Mouse (Mus musculus): Measurements from ENCODE around the gene Thbs3. TPM values are rescaled to one million over a fixed set of nuclear protein-coding genes. Genes with fewer than 3 reads are reported as not detected.
A peak's percentile ranks its signal among the peaks of the same experiment; 100 is the strongest.

Gene Thbs3
- total RNA-seq, 2 experiments from 2014 or later = 2.8 to 5.8 TPM

DNA sequence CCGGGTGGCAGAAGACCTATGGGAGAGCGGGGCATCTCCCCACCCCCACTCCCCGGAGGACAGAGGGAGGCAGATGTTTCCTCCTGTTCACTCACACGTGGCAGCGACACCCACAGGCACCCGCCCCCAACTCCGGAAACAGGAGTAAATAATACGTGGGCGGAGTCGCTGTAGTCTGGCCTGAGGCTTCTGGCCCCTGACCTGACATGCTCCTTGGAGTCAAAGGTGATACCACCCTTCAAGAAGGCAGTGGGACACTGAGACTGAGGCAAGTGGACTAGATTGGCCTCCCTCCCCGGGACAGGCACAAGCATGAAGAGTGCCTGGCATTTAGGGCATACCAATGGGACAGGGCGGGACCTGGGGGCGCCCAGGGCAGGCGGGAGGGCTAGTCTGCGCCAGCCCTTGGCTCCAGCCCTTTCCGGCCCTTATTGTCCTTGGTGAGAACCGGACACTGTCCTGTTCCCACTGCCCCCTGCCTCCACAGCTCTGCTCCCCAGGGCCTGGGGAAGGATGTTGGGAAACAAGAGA lies 36.5 kb downstream of the Thbs3 start:
- peak; percentile 80 to 91 for DNase-seq

DNA sequence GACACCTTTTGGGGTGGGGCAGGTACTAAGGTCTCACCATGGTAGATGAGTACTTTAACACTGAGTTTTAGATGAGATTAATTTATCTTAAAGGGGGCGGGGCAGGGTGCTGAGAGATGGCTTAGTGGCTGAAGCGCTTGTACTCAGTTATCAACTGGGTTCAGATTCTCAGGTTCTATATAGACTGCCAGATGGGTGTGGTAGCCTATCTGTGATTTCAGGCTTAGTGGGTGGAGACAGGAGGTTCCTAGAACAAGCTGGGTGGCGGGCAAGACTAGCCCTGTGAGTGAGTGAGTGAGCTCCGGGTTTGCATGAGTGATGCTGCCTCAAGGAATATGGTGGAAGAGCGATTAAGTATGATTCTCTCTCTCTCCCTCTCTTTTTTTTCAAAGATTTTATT lies 40.0 kb downstream of the Thbs3 start:
- DNase-seq = no peak

DNA sequence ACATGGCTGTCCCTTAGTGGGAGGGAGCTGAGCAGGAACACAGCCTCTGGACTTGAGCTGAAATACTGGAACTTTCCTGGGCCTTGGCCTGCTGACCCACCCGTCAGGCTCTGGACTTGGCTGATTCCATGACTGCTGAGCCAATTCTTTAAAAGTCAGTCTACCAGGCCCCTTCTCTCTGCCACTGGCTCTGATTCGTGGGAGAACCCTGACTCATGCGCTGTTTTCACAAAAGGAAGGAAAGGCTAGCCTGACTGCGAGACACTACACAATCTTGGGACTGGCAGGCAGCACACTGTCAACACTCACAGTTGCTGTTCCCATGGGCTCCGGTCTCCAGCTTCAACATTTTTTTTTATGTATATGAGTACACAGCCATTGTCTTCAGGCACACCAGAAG lies 41.2 kb downstream of the Thbs3 start:
- peak in 1 of 2 experiments; percentile 66 for DNase-seq

DNA sequence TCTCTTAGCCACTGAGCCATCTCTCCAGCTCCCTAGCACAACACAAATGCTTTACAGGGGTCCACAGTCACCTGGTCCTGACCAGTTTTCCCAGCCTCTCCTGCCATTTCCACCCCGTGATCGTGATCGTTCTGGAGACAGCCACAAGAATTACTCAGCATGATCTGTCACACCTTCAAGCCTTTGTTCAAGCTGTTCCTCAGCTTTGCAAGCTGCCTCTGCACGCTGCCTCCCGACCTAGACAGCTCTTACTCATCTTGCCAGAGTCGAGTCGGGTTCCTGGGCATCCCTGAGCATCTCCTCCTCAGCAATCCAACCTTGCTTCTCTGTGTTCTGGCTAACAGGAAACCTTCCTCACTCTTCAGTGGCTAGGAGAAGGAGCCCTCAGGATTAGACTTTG lies 44.1 kb downstream of the Thbs3 start, which contains the start of gene Dpm3:
Dpm3 (plus strand) TSS at position 283 of the 400 bp plus-strand sequence.
- no peak for DNase-seq

DNA sequence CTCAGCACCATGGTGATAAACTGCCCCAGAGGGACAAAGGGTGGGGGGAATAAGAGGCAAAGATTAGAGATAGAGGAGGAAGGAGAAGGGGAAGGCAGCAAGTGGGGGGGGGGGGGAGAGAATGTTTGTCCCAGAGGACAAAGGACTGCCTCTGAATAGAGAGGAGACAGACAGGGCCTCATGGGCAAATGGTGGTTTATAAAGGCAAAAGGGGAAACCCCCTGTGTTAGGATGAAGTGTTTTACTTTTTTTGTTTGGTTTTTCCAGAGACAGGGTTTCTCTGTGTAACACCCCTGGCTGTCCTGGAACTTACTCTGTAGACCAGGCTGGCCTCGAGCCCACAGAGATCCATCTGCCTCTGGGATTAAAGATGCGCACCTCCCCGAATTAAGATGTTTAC lies 45.2 kb downstream of the Thbs3 start:
- no peak for DNase-seq

DNA sequence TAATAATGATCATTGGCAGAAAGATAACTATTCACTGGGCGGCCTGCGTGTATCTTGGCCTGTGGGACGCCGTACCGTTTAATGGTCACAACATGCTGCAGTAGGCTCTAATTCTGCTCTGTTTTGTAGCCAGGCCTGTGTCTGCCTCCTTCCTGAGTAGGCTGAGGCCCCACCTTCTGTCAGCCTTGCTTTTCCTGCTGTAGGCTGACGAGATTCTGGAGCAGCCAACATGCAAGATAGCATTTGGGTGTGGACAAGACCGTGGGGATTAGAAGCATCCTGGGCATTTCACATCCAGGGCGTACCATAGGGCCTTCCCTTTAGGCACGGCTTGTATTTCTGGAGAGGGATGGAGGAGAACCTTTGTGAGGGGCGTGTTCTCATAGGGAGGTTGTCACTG lies 47.4 kb downstream of the Thbs3 start:
- peak; percentile 55 to 82 for DNase-seq

DNA sequence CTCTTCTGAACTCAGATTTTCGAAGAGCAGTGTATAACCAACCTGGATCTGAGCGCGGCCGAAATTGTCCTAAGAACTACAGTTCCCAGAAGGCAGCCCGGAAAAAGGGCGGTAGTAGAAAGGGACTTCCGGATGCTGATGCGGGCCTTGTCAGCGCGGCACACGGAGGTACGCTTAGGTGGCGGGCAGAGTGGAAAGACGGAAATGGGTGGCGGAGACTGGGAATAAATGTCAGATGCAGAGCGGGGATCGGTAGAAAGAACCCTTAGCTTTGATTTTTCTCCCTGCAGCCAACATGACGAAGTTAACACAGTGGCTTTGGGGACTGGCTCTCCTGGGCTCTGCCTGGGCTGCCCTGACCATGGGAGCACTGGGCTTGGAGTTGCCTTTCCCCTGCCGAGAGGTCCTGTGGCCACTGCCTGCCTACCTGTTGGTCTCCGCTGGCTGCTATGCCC lies 51.5 kb downstream of the Thbs3 start:
- DNase-seq = peak; percentile 87 to 88

DNA sequence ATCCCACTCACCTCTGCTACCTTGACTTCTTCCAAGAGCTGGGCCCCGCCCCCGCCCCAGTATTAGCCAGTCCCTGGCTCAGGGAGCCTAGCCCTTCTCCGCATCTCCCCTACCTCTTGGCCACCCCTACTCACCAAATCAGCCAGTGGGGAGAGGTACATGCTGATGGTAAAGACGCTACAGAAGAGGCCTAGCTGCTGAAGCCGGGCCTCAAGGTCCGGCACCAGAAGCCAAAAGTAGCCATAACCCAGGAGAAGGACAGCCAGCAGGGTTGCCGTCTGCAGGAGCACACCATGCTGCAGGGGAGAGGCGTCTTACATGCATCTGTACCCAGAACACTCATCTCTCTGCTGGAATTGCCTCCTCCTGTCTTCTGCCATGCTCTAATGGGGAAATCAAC lies 53.9 kb downstream of the Thbs3 start:
- no peak for DNase-seq

DNA sequence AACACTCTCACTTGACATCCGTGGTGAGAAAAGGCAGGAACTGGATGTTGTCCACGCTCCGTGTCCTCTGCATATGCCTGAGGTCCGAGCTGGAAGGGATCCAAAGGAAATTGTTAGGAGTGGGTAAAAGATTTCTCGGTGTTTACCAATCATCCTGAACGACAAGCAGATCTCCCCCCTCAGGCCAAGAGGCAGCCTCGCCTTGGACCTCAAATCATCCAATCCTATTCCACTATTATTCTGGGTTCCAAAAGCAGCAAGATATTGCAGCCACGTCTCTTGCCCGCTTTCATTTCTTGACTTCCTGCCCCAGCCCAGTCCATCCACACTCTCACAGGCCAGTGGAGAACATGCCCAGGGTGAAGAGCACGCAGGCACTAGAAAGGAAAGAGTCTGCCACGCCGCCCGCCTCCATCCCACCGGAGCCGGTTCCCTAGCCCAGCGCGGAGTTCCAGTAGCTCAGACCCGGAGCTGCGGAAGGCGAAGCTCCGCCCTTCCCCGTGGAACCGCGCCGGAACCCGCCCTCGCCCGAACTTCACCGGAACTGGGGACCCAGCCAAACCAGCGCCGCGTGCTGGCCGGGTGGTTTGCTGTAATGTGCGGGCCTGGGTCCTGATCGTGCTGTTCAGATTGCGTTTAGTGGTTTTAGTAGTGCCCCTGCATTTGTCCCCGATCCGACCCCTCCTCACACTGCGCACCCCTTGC lies 55.2 kb downstream of the Thbs3 start, which contains the start of gene Slc50a1:
Slc50a1 (minus strand) TSS at position 520 of the 705 bp plus-strand sequence.
- DNase-seq = peak; percentile 94

DNA sequence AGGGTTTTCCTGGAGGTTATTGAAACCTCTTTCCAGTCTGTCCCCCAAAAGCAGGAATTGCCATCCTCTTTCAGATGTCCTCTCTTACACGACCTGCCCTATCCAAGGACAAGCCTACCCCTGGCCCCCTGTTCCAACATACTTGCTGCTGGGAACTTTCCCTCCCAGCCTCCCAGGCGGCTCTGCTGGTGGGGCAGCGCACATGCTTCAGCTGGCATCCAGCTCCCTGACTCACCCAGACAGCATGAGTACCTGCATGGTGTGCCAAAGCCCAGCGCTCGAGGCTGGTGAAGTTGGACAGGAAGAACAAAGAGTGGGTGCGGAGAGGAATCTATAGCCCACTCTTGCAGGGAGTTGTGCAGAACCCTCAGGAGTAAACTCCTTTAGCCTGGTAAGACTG lies 55.9 kb downstream of the Thbs3 start:
- peak; percentile 69 to 75 for DNase-seq

DNA sequence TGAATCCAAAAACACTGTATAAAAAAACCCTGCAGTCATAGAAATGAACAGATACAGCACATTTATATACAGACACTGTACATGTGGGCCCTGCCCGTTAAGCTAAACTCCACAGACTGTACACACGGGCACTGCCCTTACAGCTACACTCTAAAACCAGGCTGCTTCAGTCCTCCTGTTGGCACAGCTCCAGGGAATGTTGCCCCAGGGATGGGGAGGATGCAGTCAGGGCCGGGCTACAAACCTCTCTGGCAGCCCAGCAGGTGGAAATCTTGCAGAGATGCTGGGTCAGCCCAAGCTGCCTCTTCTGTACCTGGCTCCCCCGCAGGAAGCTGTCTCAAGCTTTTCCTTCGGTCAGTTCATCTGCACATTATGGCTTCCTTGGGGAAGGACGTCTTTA lies 56.8 kb downstream of the Thbs3 start:
- DNase-seq = no peak

DNA sequence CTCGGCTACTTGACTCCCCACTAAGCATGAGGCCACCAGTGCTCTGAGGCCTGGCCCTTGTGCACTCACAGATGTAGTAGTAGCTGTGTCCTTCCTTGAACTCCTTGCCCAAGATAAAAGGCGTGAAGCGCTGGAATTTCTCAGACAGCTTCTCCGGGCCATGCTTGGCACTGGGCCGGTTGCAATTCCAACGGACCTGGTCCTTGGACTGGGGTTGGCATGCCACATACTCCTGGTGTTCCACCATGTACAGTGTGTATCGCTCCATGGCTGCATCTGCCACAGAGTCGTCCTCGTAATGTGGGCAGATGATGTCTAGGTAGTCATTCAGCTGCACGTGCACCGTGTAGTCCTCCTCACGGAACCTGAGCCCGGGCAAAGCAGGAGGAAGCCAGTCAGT lies 61.1 kb downstream of the Thbs3 start:
- no peak for DNase-seq

Small RNA genes lying within 50 kb of the gene (microRNA-seq; reads per million reads assigned to microRNA genes)
- gene Mir92b = 62.4 to 75.1 reads per million in 2 experiments

Other genes with a start within 250 kb of the Thbs3 start
- 10 to 100 TPM; 25.9 to 30.0 TPM for gene Rusc1, start 121.9 kb upstream of the Thbs3 start, total RNA-seq (2021)
- gene Gm43738, start 114.1 kb upstream of the Thbs3 start, total RNA-seq (2021) = not detected
- 10 to 100 TPM; 24.2 to 25.6 TPM for gene Fdps, start 113.2 kb upstream of the Thbs3 start, total RNA-seq (2021)
- not detected for gene Pklr, start 79.0 kb upstream of the Thbs3 start, total RNA-seq (2021)
- gene Hcn3, start 55.0 kb upstream of the Thbs3 start, total RNA-seq (2021) = under 1 TPM; 0.30 to 0.62 TPM
- 10 to 100 TPM; 14.3 to 17.8 TPM for gene Clk2, start 50.4 kb upstream of the Thbs3 start, total RNA-seq (2021)
- gene Scamp3, start 37.7 kb upstream of the Thbs3 start, total RNA-seq (2021) = 10 to 100 TPM; 46.2 to 50.2 TPM
- 1 to 10 TPM; 3.7 to 4.7 TPM for gene Fam189b, start 32.0 kb upstream of the Thbs3 start, total RNA-seq (2021)
- 10 to 100 TPM; 18.3 to 19.6 TPM for gene Gba, start 12.3 kb upstream of the Thbs3 start, total RNA-seq (2021)
- 10 to 100 TPM; 60.3 to 61.5 TPM for gene Mtx1, start 11.9 kb downstream of the Thbs3 start, total RNA-seq (2021)
- gene Muc1, start 13.9 kb downstream of the Thbs3 start, total RNA-seq (2021) = 1 to 10 TPM in 1 of 2 experiments, under 1 TPM in 1; 0.40 to 2.1 TPM
- gene Krtcap2, start 30.8 kb downstream of the Thbs3 start, total RNA-seq (2021) = 10 to 100 TPM; 64.8 to 89.2 TPM
- gene Trim46, start 31.1 kb downstream of the Thbs3 start, total RNA-seq (2021) = under 1 TPM; 0.37 to 0.98 TPM
- gene Dpm3, start 44.2 kb downstream of the Thbs3 start, total RNA-seq (2021) = 10 to 100 TPM; 54.1 to 54.7 TPM
- 10 to 100 TPM; 15.6 to 21.6 TPM for gene Slc50a1, start 55.4 kb downstream of the Thbs3 start, total RNA-seq (2021)
- 10 to 100 TPM; 22.5 to 23.8 TPM for gene Efna1, start 66.0 kb downstream of the Thbs3 start, total RNA-seq (2021)
- not detected for gene Efna3, start 107.8 kb downstream of the Thbs3 start, total RNA-seq (2021)
- under 1 TPM in 1 of 2 experiments, not detected in 1; 0.28 TPM for gene Efna4, start 122.8 kb downstream of the Thbs3 start, total RNA-seq (2021)
- gene Adam15, start 134.8 kb downstream of the Thbs3 start, total RNA-seq (2021) = 10 to 100 TPM; 45.5 to 47.0 TPM
- not detected for gene Dcst2, start 146.8 kb downstream of the Thbs3 start, total RNA-seq (2021)
- not detected for gene Dcst1, start 150.1 kb downstream of the Thbs3 start, total RNA-seq (2021)
- gene Zbtb7b, start 179.6 kb downstream of the Thbs3 start, total RNA-seq (2021) = 10 to 100 TPM; 21.3 to 23.3 TPM
- gene Lenep, start 187.6 kb downstream of the Thbs3 start, total RNA-seq (2021) = 1 to 10 TPM in 1 of 2 experiments, not detected in 1; 1.0 TPM
- 10 to 100 TPM; 59.5 to 63.8 TPM for gene Flad1, start 196.7 kb downstream of the Thbs3 start, total RNA-seq (2021)
- 1 to 10 TPM; 4.6 to 4.8 TPM for gene Cks1b, start 203.2 kb downstream of the Thbs3 start, total RNA-seq (2021)
- 10 to 100 TPM; 33.2 to 36.1 TPM for gene Shc1, start 203.3 kb downstream of the Thbs3 start, total RNA-seq (2021)
- 10 to 100 TPM; 15.3 to 17.0 TPM for gene Pygo2, start 215.0 kb downstream of the Thbs3 start, total RNA-seq (2021)
- 10 to 100 TPM; 70.0 to 76.0 TPM for gene Pbxip1, start 221.5 kb downstream of the Thbs3 start, total RNA-seq (2021)
- 1 to 10 TPM; 8.4 to 8.8 TPM for gene Pmvk, start 239.4 kb downstream of the Thbs3 start, total RNA-seq (2021)